Mouse (Mus musculus) heart, adult 8-10 months (tissue): ENCODE measurements around the gene Stk4. TPM values are rescaled to one million over a fixed set of nuclear protein-coding genes. Genes with fewer than 3 reads are reported as not detected.

Source experiments
- DNase-seq: peaks from one replicate; pipeline ENCODE4 v3.0.0; 2022; ENCODE audit warnings: low spot score
- total RNA-seq, 4 experiments: library from RNA; stranded (reverse); gene quantifications; 2 replicates each; pipeline ENCODE4 v1.2.4; 2022

Stk4 gene
- total RNA-seq, 4 experiments from 2014 or later: 14.1 to 21.5 (median 16.9) TPM

- no peak for DNase-seq
Observed at GRCm38 (mm10) chr2:164079488-164079887, 9.4 kb downstream of the Stk4 start.

- DNase-seq: no peak
Observed at GRCm38 (mm10) chr2:164081577-164081976, 11.5 kb downstream of the Stk4 start.

GRCm38 (mm10) chr2:164082175-164082574 lies 12.1 kb downstream of the Stk4 start:
- no peak for DNase-seq

GRCm38 (mm10) chr2:164083609-164084341 lies 13.7 kb downstream of the Stk4 start:
- DNase-seq: peak; percentile 23

- DNase-seq: no peak
Observed at GRCm38 (mm10) chr2:164084342-164084700, 14.2 kb downstream of the Stk4 start.

GRCm38 (mm10) chr2:164087416-164088017 lies 17.4 kb downstream of the Stk4 start:
- DNase-seq: no peak

GRCm38 (mm10) chr2:164089508-164089907 lies 19.4 kb downstream of the Stk4 start:
- no peak for DNase-seq

- DNase-seq: no peak
Observed at GRCm38 (mm10) chr2:164094152-164094551, 24.0 kb downstream of the Stk4 start.

- DNase-seq: no peak
Observed at GRCm38 (mm10) chr2:164098603-164099250, 28.6 kb downstream of the Stk4 start.

GRCm38 (mm10) chr2:164101936-164102335 lies 31.8 kb downstream of the Stk4 start:
- no peak for DNase-seq

- no peak for DNase-seq
Observed at GRCm38 (mm10) chr2:164102366-164102765, 32.2 kb downstream of the Stk4 start.

GRCm38 (mm10) chr2:164103501-164103900 lies 33.4 kb downstream of the Stk4 start:
- DNase-seq: peak; percentile 59

- DNase-seq: no peak
Observed at GRCm38 (mm10) chr2:164106287-164107035, 36.3 kb downstream of the Stk4 start.

- no peak for DNase-seq
Observed at GRCm38 (mm10) chr2:164107125-164107874, 37.2 kb downstream of the Stk4 start.

GRCm38 (mm10) chr2:164108501-164108900 lies 38.4 kb downstream of the Stk4 start:
- no peak for DNase-seq

- DNase-seq: peak; percentile 16
Observed at GRCm38 (mm10) chr2:164111546-164111945, 41.4 kb downstream of the Stk4 start.

GRCm38 (mm10) chr2:164114051-164114450 lies 43.9 kb downstream of the Stk4 start:
- DNase-seq: no peak

GRCm38 (mm10) chr2:164115531-164115930 lies 45.4 kb downstream of the Stk4 start:
- no peak for DNase-seq

- no peak for DNase-seq
Observed at GRCm38 (mm10) chr2:164119503-164119902, 49.4 kb downstream of the Stk4 start.

- no peak for DNase-seq
Observed at GRCm38 (mm10) chr2:164123169-164123766, 53.1 kb downstream of the Stk4 start.

GRCm38 (mm10) chr2:164126533-164126955 lies 56.4 kb downstream of the Stk4 start:
- DNase-seq: no peak
